Mouse (Mus musculus): ENCODE data around the gene LTO1.

The LTO1 gene

DNA sequence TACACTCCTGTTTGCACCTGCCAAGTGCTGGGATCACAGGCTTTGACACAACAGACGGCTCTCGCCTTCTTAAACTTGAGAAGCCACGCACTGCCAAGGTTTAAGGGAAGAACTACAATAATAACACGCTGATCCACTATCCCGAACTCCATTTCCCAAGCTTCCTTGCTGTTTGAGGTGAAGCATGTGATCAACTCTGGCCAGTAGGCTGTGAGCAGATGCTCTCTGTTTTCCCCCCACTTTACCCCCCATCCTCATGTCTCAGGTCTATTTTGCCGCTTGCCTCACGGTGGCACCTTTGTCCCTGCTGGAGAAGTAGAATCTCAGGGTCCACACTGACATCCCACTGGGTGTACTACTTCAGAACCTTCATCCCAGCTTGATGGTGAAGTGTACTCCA is 6.2 kb upstream of the LTO1 start:
- no peak for DNase-seq

DNA sequence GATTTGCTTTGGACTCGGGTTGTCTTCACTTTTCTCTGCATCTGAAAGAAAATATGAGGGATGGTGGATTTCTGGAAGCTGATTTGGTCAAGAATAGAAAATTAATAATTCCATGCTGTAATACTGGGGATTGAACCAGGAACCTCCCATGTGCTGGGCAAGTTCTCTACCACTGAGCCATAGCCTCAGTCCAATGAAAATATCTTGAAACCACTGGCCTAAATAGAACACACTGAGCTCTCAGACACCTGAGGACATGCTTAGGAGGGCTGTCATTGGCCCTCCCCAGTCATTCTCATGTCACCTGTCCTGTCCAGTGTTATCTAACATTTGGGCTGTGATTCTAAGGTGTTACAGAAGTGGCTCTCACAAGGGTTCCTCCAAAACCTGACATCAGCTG is 3.8 kb upstream of the LTO1 start:
- DNase-seq = no peak

DNA sequence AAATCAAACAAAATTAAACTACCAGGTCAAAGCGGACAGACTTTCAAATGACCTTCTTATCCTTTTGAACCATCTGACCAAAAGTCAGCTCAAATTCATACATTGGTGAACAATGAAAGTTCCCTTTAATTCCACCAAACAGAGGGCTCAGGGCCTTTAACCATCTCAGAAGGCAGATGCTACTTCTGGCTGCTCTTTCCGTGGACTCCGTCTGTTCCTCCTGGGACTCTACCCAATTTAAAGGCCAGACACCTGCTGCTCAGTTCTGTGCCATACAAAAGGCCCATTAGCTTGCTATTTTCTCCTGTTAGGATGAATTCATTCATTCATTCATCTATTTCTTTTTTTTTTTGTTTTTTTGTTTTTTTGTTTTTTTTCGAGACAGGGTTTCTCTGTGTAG is 2.0 kb upstream of the LTO1 start:
- DNase-seq = peak; percentile 78 to 81

DNA sequence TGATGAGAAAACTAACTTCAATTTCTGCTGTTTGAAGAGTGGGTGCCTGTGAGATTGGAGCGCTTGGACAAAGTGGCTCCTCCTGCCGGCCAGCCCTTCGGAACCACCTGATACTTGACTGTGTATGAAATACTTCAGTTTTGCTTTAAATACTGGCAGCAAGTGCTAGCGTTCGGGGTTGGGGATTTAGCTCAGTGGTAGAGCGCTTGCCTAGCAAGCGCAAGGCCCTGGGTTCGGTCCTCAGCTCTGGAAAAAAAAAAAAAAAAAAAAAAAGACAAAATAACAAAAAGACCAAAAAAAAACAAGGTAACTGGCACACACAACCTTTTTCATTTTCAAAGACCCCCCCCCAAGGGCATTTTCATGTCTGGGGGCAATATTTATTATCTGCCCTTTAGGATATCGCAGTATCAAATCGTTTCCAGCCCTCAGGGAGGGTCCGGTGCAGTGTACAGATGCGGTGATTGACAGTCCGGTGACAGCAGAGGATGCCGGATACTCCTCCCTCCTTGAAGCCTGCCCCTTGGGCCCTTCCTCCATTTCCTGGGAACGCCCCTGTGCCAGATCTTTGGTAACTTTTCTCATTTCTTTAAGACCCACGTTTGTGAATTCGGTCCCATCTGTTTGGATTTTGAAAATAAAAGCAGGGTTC is 478 bp upstream of the LTO1 start:
- no peak for DNase-seq

DNA sequence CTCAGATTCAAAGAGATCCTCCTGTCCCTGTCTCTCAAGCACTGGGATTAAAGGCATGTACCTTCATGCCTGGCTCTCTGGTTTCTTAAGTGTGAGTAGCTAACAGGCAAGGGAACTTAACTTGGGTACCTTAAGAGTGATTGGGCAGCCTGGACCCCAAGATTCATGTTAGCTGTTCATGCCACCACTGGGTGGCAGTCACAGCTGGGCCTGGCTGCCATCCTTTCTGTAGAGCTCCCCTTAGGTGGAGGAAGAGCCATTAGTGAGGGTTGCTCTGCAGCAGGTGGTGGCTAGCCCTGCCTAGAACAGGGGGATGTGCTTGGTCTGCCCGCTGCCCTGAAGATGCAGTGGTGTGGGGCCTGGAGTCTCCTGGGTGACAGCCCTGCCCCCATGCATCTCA is 3.9 kb downstream of the LTO1 start:
- DNase-seq = no peak

DNA sequence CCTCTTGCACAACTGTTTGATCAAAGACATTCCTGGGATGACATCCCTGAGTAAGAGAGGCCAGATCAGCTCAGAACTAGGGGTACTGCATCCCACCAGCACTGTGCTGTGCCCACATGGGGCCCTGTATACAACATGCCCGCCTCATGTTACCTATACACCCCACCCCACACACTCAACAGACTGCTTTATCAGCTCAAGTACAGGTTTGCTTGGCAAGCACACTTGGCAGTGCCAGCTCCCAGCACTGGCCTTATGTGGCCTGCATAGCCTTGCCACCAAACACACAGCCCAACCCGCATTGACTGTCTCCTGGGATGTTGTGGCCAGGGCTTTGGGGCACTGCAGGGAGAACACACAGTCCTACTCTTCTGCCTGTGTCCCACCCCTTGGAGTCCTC is 12.7 kb downstream of the LTO1 start:
- no peak for DNase-seq

DNA sequence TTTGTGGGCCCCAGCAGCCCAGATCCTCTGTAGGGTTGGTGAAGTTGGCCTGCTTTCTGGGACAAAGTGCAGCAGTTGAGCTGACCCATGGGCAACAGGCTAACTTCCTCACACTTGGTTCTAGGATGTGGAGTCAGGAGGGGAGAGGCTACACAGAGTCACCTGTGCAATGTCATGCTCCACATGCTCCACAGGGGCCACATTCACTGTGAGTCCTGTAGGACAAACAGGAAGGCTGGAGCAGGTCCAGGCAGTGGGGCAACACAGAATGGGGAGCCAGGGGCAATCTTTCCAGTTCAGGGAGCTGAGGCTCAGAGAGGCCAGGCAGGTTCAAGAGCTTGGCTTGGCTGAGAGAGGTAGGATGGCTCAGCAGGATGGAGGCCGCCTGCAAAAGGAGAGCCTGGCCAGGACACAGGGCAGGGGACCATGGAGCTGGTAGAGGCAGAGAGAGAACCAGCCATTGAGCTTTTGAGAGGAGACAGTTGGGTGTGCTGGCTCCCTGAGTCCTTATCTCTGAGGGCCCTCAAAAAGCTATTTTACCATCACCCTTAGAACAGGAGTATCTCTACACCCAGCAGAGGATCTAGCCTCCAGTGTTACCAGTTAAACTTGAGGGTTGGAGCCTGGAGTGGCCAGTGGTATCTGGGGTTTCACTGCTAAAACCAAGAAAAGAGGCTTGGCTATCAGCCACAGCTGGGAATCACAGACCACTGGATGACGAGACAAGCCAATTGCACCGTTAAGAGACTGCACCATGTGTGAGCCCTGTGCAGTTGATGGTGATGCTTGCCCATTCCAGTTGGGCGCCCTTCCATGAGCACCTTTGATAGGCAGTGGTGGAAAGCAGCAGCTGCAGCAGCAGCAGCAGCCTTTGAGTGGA is 13.3 kb downstream of the LTO1 start:
- DNase-seq = no peak

DNA sequence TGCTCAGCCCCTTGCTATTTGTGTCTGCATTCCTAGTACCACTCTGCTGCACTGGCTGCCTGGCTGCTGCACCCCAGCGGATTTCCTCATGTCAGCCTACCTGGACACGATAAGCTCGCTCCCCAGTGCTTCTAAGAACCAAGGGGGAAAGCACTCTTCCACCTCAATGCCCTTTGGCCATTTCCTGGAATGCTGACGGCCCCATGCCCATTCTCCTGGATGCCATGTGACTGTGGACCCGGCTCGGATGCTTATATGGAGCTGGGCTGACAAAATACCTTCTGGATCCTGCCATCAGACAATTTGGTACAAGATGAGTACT is 13.9 kb downstream of the LTO1 start:
- DNase-seq = no peak

DNA sequence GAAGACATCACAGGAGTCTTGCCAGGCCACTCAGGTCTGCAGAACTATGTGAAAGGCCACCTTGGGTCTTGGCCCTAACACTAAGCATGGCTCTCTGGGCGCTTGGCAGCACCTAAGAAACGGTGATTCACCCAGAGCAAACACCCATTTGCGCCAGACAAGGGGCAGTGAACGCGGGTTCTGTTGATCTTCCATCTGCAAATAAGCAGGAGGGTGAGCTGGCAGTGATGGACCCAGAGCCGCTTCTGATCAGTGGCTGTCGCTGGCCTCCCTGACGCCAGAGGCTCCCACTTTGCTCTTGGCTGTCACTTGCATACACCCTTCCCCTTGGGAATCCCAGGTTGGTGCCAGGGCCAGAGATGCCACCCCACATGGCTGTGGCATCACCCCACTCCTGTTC is 14.6 kb downstream of the LTO1 start:
- DNase-seq = no peak

DNA sequence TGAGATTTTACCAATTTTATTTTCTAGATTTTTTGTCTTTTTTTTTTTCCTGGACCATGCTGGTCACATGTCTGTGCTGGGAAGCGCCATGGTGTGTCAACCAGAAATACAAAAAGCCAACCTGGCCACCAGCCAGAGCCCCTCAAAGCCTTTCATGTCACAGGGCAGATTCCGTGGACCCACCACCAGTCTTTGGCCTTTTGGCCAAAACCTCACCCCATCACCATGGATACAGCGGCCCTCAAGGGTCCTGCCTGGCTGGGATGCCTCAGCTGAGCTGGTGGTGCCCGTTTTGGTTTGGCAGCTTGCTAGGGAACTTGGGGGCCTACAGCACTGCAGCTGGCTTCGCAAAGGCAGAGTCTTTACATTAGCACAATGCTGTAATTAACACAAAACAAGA is 15.0 kb downstream of the LTO1 start:
- DNase-seq = no peak

DNA sequence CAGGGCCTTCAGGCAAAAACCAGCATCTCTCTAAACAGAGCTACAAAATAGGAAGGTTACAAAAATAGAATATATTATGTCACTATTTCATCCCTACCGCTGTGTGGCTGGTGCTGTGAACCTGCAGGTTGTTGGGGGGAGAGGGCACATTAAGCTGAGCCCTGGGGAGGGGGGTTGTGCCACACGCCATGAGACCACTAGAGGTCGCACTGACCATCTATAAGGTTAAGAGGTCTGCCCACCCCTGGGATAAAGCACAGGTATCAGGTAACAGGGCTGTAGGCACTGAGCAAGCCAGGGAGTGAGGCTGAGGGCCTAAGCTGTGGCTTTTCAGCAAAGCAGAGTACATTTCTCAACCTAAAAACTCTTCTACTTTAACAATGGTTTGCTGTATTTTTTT is 16.9 kb downstream of the LTO1 start:
- DNase-seq = peak; percentile 49 to 56

DNA sequence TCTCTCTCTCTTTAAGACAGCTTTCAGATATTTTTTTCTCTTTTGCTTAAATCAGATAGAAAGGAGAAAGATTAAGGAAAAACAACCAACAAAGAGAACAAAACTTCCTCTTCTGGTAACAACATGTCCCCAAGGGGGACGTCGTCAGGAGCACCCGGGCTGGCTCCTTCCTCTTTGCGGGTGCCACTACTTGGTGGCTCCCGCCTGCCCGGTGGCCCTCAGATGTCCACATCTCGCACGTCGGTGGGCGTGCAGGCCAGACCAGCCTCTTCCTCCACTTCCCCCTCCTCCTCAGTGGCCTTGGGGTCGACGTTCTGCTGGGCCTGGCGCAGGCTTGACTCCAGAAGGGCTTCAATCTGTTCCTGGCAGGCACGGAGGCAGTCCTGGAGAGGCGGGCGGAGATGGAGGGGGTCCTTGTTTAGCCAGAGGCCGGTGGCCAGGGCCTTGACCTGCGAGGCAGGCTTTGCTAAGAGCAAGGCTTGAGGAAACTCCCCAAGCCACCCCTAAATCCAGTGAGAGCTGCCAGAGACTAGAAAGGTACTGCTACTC is 17.6 kb downstream of the LTO1 start:
- DNase-seq = peak in 1 of 2 experiments; percentile 37

DNA sequence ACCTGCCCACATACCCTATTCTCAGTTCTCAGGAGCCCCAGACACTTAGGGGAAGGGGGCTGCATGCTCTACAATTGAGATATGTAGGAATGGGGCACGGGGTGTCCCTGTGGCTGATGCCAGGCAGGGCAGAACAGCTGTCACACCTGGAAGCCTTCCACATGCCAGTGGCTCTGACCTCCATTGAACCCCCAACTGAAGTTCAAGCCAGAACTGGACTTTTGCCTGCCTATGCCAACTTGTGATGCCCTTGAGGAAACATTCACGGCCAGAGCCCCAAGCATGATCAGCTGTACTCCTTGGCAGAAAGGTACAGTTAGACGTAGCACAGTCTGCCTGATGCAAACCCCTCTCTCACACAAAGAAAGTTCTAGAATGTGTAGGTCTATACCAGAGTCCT is 18.4 kb downstream of the LTO1 start:
- DNase-seq = no peak

DNA sequence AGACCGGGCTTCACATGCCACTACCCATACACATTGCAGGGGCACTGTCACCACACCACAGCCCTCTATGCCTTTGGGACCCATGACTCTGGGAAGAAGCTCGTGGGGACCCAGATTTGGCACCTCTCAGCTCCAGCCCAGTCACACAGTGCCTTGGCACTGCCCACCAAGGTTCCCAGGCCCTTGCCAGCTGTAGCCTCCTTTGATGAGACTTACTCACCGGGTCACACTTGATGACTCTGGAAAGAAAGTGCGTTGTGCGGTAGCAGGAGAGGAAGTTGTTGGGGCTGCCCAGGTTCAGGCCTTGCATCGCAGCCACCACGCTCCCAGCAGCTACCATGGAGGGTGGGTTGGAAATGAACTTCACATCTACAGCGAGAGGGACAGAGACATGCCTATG is 18.9 kb downstream of the LTO1 start:
- no peak for DNase-seq

DNA sequence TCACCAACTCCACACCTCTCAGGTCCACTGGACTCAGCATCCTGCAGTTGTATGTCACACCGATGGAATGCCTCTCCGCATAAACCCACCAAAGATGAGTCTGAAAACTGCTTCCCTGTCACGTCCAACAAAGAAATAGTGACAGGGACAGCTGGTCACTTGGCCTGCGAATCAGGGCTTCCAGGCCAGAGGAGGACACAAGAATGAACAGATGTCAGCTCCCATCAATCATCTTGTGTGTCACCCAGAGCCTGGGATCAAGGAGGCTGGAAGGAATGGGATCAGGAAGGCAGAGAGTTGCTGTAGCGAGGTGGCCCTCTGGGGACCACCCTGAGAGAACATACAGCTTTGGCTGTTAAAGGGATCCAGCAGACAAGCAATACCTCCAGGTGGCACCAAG is 20.0 kb downstream of the LTO1 start:
- DNase-seq = no peak

DNA sequence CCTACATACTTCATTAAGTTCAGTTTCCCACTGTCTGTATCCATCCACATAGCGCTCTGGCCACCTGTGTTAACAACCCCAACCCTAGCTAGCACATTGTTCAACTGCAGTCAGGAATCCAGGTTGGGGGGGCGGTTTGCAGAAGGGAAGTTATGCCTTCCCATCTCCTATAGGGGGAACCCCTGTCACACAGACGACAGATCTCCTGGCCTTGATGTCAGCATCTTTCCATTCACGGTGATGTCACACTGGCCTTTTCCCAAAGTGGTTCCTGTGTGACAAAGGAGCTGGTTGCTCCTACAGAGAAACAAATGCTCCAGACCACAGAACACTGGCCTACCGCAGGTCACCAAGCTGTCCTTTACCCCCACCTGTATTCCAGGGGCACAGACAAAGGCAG is 20.7 kb downstream of the LTO1 start:
- DNase-seq = peak; percentile 75 to 84

DNA sequence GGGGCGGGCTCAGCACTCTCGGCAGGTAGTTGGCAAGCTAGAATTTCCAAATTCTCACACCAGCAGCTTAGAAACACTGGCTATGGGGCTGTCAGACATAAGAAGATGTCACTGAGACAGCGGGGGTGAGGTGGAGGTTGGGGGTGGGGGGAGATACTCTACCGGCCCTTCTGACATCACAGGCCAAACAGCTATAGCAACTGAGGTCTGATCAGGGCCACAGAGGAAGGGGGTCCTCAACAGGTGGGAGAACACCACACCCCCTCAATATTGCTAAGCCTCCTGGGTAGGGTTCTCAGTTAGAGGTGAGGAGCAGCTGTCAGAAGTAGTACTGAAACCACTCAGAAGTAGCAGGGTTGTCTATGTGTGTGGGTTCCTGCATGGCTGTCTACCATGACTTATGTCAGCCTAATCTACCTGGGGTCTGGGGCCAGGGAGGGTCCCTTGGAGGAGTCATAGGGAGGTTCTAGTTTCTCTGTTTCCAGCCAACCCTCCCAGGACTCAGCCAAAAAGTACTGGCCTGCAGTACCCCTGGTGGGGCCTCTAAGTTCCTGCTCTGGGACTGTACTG is 21.5 kb downstream of the LTO1 start:
- DNase-seq = no peak

DNA sequence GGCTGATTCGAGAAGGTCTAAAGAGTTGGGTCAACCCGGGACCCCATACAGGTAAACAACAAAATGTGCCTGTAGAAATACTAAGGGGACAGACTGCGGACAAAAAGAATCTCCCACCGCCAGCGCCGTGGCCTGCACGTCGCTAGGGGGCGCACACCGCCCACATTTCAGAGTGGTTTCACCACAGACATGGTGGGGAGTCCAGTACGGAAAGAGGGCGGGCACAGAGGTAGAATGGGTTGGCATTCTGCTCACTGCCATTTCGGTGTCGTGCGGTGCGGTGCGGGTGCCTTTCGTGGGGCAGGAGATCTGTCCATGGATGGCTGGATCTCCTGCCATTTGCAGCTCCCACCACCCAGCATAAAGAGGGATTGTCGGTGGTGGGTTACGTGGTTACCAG is 22.6 kb downstream of the LTO1 start:
- peak; percentile 87 to 93 for DNase-seq

DNA sequence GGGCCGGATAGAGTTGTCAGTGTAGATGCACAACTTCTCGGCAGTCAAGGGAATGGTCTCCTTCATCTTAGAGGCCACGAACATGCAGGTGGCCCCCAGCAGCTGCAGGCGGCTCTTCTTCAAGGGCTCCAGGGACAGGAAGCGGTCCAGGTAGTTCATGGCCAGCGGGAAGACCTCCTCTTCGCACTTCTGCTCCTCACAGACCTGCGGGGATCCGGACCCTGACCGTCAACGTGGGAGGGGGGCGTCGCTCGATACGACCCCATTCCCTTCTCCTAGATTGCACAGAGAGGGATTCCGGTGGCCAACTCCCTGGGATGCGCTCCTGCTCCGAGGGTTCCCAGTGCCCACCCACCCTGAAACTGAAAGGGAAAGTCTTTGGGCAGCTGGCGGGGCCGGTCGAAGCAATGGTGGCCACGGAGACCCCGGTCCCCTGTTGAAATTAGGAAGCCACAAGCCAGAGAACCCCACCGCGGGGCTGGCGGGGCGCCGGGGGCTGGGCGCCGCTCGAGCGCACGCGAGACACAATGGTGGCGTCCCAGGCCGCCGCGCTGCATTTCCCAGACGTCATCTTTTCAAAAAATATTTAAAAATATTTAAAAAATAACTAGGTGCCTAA is 23.1 kb downstream of the LTO1 start:
- DNase-seq = peak in 1 of 2 experiments; percentile 43

DNA sequence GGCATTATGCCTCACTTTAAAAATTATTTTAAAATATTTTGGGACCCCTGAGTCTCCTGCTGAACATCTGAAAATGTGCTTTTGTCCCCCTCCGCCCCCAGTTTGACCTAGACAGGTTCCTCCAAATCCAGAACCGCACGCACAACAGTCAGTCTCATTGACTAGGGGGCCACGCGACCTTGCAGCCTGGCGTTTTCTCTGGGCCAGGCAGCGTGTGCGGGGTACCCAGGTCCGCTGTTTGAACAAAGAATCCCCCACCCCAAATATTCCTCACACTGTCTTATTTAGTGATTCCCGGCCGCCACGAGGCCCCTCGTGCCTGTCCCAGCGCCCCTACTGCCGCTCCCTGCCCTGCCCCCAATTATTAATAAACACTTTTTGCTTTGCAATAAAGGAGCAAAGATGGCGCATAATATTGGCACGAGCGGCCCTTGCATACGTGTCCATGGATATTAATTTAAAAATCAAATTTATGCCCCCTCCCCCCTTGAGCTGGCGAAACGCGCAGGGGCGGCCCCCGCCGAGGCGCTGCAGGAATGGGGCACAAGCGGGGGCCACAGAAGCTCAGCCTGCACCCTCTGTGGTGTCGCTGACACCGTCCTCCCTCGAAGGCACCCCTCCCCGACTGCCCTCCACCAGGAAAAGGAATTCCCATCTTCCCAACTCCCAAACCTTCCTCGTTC is 23.9 kb downstream of the LTO1 start:
- DNase-seq = no peak

DNA sequence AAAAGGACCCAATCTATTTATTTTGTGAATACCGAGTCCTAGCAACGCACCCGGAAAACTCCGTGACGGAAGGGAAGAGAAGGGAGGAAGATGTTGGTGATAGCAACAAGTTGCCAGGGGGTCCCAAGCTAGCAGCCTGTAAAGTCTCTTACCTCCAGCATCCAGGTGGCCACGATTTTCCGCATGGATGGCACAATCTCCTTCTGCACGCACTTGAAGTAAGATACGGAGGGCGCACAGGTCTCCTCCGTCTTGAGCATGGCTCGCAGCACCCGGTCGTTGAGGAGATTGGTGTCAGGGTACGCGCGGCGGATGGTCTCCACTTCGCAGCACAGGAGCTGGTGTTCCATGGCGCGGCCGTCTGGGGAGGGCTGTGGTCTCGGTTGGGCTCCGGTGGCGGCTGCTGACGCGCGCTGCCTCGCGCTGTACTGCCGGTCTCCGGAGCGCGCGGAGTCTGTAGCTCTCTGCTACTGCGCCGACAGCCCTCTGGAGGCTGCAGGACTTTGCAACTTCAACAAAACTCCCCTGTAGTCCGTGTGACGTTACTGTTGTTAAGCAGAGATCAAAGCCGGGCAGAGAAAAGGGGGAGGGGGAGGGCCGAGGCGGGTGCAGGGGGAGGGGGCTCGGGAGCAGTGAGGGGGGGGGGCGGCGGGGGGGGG is 24.6 kb downstream of the LTO1 start, which contains the start of gene Ccnd1:
Ccnd1 (minus strand) TSS at position 582 of the 659 bp plus-strand sequence.
- peak in 1 of 2 experiments; percentile 48 for DNase-seq

DNA sequence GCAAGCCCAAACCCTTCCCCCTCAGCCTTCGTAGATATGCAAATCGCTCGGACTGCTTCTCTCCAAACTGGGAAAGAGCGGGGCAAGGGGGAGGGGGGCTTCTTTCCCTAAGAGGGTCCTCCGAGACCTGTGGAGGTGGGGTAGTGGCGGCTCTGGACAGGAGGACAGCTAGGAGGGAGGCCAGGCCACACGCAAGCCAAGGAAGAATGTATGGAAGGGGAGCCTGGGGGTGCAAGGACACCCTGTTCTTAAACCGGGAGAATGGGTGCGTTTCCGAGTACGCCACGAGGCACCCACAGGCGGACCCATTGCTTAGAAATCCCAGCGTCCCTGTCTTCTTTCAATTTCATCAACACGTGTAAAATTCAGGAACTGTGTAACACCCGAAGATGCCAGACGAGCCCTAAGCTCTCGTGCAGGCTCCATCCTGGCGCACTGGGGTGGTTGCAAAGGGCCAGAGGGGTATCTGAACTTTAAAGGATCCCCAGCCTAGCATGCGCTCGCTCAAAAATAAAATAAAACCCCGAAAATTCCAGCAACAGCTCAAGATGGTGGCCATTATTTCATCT is 25.2 kb downstream of the LTO1 start:
- no peak for DNase-seq

Data from cerebellum, adult 18-20 months (tissue).